Mouse (Mus musculus) cerebellum, adult 2 months (tissue): ENCODE measurements at regions not wholly inside any gene's neighbourhood (a gene's known extent, or its start where the extent isn't known, plus 50 kb on each side); places are given as distances from the start of the nearest gene placed in this dataset.

Source experiments
- CTCF ChIP-seq: fragments of 200-500 bp; IDR thresholded peaks from 2 replicates; pipeline ENCODE4 v1.5.1; 2011; ENCODE audit warnings: low read depth, mild to moderate bottlenecking, control low read depth, low read length, moderate library complexity, borderline replicate concordance; ENCODE audit not compliant: insufficient read depth
- POLR2A ChIP-seq: fragments of 200-500 bp; IDR thresholded peaks from 2 replicates; pipeline ENCODE4 v1.6.1; 2011; ENCODE audit warnings: low read length, control low read depth, borderline replicate concordance; ENCODE audit not compliant: insufficient read depth

GRCm38 (mm10) chr8:88825816-88826215 is 129.0 kb downstream of the Cyld start:
- TF ChIP-seq CTCF: no peak
- no peak for TF ChIP-seq POLR2A
